Mouse (Mus musculus): ENCODE measurements around the gene Pcbp2.

The Pcbp2 gene

DNA sequence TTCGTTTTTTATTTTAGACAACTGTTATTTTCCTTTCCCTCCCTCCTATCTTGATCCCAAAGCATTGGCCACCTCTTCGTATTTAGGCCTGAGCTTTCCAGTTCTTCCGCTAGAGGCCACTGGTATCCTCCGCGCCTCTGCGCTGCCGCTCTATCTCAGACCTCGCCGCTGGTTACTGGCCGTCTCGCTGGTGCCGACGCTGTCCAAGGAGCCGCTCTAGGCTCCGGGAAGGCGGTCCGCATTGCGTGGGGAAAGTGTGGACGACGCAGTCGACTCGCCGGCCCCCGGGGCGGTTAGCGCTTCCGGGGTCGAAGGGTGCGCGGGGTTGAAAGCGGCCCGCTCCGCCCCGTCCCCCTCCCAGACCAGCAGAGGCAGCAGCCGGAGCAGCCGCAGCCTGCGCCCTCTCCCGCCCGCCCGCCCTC lies at the start of gene Pcbp2:
TSS of gene Pcbp2 (plus strand) at position 357 of the 422 bp plus-strand sequence.
- DNase-seq: peak; percentile 93 to 98

DNA sequence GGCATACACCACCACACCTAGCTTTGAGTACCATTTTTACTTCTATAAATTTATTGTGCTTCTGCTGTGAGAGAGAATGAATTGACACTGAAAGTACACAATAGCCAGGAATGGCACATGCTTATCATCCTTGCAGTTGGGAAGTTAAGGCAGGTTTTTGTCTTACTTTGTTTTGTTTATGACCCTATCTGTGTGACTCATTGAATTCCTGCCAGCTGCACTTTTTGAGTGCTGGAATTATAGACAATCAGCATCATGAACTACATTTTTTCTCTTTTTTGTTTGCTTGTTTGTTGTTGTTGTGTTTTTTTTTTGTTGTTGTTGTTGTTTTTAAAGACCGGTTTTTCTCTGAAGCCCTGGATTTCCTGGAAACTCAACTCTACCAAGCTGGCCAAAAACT lies 49.4 kb upstream of the Pcbp2 start:
- DNase-seq: no peak

DNA sequence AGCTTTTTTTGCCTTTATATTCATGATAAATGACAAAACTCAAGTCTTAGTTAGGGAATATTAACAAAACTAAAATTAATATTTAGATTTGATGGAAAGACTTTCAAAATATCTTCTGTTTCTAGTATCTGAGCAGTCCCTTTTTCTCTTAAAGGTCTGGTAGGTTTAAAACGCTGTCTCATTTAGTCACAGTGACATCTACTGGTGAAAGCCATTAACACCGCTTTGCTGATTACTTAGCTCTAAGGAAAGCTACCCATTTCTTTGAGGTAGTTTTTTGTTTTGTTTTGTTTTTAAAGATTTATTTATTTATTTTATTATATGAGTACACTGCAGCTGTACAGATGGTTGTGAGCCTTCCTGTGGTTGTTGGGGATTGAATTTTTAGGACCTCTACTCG lies 48.9 kb upstream of the Pcbp2 start:
- DNase-seq: no peak

DNA sequence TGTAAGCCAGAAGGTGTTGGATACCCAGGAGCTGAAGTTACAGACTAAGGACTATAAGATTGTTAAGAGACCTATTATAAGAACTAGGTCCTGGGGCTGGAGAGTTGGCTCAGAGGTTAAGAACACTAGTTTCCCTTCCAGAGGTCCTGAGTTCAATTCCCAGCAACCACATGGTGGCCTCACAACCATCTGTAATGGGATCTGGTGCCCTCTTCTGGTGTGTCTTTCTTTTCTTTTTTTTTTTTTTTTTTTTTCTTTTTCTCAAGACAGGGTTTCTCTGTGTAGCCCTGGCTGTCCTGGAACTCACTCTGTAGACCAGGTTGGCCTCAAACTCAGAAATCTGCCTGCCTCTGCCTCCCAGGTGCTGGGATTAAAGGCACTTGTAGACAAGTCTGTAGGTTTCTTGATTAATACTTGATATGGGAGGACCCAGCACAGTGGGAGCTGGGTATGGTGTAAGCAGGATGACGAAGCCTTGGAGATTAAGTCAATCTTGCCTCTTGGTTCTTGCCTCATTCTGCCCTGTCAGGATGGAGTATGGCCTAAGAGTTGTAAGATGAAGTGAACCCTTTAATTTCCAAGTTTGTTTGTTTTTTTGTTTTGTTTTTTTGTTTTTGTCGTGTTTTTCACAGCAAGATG lies 46.6 kb upstream of the Pcbp2 start:
- DNase-seq: no peak

DNA sequence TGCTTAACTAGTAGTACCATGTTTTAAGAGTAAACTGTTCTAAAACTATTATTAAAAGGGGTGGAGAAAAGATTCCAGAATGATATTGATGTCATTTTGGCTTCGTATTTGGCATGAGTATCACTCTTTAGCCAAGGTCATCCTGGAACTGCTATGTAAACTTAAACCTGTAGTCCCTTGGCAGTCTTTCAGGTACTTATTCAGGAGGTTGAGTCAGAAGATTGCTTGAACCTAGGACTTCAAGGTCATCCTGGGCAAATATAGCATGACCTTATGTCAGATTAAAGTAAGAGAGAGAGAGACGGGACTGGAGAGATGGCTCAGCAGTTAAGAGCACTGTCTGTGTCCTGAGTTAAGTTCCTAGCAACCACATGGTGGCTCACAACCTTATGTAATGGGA lies 45.7 kb upstream of the Pcbp2 start:
- DNase-seq: no peak

DNA sequence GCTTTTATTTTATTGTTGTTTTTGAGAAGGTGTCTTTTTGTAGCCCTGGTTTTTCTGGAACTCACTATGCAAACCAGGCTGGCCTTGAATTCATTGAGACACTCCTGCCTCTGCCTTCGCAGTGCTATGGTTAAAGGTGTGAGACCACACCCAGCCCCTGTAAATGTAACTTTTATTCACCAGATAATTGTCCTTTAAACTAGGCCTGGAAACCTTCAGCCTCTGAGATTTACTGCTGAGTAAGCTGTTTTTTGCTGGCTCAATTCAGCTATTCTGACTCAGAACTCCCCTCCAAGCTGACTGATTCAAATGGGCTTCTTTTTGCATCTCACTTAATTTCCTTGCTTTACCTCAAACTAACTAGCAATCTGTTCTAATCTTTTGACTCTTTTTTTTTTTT lies 43.4 kb upstream of the Pcbp2 start:
- no peak for DNase-seq

DNA sequence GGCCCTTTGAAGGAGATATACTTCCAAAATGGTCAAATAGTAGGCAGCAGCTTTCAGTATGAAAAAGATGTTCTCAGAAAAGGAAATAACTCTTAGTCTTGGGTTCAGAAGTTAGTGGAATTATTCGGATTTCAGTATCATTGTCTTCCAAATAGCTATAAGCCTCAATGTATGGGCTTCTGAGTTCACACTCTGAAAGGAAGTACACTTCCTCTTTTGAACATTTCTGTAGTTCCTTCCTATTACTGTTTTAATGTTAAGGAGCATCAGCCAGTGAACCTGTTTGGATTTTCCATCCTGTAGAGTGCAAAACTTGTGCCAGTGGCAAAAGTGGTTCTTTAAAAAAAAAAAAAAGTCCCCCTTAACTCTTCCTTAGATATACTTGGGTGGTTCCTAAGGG lies 38.3 kb upstream of the Pcbp2 start:
- no peak for DNase-seq

DNA sequence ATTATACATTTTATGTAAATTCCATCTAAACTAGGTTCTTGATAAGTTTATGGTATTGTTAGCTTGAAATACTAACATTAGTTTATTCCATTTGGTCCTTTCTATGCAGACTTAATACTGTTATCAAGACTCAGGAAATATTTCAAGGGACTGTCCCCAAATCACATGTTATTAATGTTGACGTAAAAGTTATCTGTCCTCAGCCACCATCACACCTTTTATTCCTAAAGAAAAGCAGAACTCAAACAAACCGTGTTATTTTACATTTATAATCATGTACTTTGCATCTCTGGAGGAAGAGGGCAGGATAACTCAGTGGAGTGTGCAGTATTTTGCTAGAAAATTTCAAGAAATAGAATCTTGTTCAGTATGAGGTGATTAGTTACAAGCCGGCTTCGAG lies 37.2 kb upstream of the Pcbp2 start:
- DNase-seq: no peak

DNA sequence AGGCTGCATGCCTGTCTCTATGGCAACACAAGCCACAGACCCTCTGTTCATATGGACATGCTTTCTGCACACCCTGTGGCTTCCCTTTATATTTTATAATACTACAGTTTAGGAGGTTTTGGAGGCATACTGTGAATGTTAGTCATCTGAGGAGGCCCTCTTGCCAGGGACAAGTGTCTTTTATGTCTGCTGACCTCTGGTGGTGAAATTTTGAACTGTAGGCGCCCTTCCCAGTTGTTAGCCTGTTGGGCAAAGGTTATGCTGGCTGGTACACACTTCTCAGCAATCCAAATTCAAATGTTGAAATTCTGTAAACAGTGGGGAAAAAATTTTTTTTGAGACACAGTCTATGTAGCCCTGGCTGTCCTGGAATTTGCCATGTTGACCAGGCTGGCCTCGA lies 27.8 kb upstream of the Pcbp2 start:
- peak; percentile 73 to 83 for DNase-seq

DNA sequence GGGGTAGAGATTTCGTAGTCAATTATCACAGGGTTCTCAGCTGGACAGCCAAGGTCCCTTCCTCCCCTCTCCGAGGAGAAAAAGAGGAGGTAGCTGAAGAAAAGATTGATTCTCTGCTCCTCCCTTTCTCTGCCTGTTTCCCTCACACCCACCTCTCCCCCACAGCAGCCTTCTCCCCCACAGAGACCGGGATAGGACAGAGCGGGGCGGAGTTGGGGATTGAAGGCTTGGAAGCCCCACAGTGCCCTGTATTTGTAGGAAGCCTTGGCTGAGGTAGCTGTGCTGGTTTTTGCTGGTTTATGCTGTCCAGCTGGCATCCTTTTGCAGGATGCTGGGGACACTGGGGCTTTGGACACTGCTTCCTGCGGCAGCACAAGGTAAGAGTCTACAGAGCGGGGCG lies 25.2 kb upstream of the Pcbp2 start, which contains the start of gene Amhr2:
TSS of gene Amhr2 (plus strand) at position 222 of the 400 bp plus-strand sequence.
- no peak for DNase-seq

DNA sequence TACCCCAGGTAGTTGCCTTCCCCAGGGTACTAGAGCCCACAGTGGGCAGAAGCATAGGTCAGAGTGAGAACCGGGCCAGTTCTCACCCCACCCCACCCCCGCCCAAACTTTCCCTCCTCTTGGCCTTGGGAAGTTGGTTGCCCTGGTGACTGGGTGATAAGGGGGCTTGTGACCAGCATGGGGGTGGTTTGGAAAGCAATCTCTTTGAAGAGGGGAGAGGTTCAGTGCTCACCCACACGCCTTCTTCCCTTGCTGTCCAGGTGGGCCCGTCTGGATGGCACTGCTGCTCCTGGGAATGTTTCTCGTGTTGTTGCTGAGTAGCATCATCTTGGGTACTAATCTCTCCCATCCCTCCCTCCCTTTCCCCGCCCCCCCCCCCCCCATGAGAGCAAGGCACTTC lies 23.9 kb upstream of the Pcbp2 start:
- DNase-seq: no peak

DNA sequence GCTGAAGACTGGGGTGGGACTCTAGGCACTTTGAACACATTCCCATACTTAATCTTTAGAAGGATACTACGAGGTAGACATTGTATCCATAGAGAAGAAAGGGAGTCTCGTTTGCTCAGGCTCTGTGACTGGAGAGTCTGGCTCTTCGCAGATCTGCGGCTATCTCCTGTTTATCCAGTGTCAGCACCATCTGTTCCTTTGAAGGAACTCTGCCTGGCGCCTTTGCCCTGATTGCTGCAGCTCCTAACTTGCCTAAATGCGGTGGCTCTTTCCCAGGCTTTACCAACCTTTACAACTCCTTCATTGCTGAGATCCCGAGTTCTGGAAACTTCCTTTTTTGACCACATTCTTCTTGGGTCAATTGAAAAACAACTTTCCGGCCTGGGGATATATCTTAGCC lies 21.0 kb upstream of the Pcbp2 start:
- DNase-seq: no peak

DNA sequence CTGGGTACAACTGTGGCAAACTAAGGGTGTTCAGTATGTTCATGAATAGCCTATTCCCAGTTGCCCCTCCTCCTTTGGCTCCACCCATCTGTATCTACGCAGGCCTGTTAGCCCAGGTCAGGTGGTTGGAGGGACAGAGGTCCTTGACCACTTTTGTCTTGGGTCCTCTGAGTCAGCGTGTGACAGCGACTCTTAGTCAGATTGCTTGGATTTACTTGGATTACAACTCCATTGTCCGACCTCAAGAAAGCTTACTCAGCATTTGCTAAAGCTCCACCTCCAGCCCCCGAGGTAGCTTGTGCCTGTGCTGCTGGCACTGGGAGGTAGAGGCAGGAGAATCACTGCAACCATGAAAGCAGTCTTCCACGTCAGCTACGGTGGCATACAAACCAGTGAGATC lies 19.4 kb upstream of the Pcbp2 start:
- DNase-seq: no peak

DNA sequence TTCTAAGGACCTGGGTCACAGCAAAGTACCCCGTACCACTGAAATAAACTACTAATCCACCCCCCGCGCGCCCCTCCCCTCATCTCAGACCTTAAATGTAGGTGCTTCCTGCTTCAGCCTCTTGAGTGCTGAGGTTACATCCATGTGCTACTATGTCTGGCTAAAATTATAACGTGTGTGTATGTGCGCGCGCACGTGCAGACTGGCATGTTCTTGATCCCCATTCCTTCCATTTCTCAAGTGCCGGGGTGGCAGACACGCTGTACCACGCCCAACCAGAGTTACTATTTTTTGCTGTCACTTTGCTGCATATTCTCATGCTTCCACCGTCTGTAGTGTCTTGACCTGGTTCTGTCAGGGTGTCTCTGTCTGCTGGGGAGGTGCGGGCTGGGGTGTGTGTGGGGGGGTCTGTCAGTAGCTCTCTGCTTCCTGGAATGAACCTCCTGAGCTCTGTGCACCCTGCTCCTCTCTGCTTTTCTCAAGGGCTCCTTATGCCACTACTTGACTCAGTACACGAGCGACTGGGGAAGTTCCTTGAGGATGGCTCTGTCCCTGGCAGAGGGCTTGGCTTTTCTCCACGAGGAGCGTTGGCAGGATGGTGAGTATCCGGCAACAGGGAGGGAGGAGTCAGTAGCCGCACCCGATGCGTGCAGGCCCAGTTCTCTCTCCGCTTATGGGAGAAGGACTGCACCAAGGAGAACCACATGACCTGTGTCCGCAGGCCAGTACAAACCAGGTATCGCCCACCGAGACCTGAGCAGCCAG lies 18.5 kb upstream of the Pcbp2 start:
- DNase-seq: no peak

DNA sequence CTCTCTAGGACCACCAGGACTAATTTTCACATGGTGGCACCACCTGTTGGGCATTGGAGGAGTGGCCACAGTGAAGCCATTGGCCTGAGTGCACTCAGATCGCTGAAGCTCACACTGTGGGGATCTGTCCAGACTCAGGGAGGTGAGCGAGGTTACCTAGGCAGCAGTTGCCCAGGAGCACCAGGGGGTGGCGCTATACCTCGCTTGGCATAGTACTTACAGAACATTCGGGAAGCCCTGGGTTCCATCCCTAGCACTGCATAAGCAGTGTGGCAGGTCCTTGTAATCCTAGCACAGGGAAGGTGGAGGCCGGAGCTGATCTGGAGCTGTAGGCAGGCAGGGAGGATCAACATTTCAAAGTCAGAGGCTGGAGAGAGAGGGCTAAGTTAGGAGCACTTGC lies 14.3 kb upstream of the Pcbp2 start:
- DNase-seq: peak in 1 of 2 experiments; percentile 32

DNA sequence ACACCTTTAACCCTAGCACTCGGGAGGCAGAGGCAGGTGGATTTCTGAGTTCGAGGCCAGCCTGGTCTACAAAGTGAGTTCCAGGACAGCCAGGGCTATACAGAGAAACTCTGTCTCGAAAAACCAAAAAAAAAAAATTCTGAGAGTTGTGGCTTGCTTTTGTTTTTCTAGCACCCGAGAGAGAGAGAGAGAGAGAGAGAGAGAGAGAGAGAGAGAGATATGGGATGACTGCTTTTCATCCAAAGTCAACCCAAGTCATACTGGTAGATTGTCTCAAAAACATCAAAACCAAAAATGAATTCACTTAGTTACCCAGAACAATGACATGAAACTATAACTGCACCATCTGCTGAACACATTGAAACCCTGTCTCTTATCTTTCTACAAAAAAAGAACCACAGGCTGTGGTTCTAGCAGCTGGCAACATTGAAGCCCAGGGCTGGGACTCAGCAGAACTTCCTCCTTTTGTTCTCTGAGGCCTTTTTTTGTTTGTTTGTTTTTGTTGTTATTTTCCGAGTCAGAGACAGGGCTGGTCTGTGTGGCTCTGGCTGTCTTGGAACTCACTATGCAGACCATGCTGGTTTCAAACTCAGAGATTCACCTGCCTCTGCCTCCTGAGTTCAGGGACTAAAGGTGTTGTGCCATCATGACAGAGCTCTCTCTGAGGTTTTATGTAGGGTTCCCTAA lies 12.1 kb upstream of the Pcbp2 start:
- DNase-seq: peak; percentile 42 to 54

DNA sequence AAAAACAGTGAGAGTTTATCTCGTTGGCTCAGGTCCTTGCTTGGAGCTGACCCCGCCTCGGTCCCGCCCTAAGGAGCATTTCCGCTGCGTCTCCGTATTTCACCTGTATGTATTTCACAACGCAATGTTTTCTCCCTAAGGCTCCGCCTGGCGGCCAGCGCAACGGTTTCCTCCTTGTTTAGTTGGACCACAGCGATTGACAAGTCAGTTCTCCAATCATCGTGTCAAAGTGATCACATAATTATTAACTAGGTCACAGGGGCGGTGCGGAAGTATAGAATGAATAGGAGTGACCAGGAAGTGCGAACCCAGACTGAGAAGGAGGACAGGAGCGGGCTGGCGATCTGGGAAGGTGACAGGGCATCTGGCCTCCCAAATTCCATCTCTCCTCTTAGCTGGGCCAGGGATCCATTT lies 11.4 kb upstream of the Pcbp2 start, which contains the start of gene Prr13:
TSS of gene Prr13 (plus strand) at position 125 of the 414 bp plus-strand sequence.
- DNase-seq: peak; percentile 87 to 90

DNA sequence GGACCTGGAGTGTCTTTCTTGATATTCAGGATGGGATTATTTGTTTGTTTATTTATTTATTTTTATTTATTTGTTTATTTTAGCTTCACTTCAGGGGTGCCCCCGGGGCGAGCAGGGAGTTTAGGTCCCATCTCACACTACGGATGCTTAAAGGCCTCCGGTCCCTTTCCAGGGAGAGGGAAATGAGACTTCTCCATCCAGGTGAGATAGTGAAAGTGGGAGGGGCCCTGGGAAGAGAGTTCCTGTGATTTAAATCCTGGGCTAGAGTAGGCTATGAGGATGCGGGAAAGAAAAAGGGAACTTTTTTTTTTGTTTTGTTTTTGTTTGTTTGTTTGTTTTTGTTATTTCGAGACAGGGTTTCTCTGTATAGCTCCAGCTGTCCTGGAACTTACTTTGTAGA lies 11.0 kb upstream of the Pcbp2 start:
- DNase-seq: no peak

DNA sequence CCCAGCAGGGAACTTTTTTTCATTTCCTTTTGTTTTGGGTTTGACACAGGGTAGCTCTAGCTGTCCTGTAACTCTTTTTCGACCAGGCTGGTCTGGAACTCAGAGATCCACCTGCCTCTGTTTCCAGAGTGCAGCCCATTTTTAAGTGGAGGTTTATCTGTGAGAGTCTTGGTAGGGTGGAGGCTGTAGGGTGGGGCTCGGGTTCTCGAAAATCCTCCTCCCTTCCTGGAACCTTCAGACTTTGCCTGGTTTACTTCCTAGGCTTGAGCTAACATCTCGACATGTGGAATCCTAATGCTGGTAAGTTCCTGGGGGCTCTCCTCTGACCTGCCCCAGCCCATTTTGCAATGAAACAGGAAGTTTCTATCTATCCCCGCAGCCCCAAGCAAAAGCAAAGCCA lies 10.5 kb upstream of the Pcbp2 start:
- DNase-seq: no peak

DNA sequence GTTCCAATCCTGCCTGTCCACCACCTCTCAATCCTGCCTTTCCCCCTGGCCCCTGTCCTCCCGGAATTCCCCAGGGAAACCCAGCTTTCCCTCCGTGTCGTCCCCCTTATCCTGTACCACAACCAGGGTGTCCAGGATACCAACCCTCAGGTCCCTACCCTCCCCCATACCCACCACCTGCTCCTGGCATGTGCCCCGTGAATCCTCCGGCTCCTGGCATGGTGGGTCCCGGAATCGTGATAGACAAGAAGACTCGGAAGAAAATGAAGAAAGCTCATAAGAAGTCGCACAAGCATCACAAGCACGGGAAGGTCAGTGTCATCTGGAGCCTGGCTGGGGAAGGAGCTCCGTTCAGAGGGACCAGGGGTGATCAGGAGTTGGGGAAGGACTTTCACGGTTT lies 9.9 kb upstream of the Pcbp2 start:
- no peak for DNase-seq

DNA sequence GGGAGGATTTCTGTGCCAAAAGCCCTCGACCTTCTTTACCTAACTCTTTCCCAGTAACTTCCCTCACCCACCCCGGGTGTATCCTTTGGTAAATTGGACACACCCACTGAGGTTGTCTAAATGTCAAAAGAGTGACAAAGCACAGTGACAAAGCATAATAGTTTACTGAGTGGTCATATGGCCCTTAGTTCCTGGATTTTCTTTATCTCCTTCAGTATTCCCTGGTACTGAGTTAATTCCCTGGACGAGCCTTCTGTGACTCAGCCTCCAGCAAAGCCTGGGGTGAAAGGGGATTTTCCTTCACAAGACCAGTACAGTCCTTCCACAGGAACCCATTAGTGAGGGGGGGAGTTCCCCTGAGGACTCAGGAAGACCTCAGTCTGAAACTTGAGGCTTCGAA lies 9.4 kb upstream of the Pcbp2 start:
- DNase-seq: no peak

DNA sequence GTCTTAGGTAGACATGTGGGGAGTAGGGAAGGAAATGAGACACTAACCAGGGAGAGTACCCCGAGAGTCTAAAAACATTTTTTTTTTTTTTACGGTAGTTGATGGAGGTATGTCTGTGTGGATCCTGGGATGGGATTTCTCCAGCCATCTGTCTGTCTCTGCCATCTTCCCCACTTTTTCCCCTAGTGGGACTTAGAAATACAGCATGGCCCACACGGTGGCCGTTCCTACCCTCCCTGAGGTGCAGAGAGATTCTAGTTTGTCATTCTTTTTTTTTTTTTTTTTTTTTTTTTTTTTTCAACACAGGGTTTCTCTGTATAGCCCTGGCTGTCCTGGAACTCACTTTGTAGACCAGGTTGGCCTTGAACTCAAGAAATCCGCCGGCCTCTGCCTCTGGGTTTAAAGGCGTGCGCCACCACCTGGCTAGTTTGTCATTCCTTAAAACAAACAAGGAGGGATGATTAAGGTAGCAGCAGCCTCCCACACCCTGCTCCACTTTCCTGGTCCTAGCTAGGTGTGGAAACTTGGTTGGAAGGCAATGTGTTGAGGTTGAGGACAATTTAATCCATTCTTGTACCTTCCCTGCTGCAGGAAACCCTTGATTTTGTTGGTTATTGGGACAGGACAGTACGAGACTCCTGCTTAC lies 8.8 kb upstream of the Pcbp2 start:
- DNase-seq: no peak

DNA sequence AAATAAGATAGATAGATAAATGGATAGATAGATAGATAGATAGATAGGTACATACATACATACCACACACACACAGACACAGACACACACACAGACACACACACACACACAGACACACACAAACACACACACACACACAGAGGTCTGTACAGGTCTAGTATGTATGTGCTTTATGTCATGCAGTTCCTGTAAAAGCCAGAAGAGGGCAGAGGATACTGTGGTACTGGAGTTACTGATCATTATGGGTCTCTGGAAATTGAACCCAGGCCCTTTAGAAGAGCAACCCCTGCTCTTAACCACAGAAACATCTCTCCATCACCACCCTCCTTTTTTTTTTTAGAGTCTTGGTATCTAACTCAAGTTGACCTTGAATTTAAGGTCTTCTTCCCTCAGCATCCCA lies 6.7 kb upstream of the Pcbp2 start:
- no peak for DNase-seq
